Mouse (Mus musculus) ES-E14 (cell line): Measurements from ENCODE around the gene Gdf9. TPM values are rescaled to one million over a fixed set of nuclear protein-coding genes. Genes with fewer than 3 reads are reported as not detected.
A peak's percentile ranks its signal among the peaks of the same experiment; 100 is the strongest.

Source experiments
- DNase-seq: peaks from one replicate; pipeline ENCODE4 v3.0.0-alpha.2; 2013; ENCODE audit warnings: low read depth, low spot score
- H3K27ac ChIP-seq: 2 replicates; pipeline ENCODE4 v1.5.1; 2012; ENCODE audit warnings: low read depth, mild to moderate bottlenecking, low read length, moderate library complexity, mixed read lengths; ENCODE audit not compliant: poor library complexity, insufficient read depth, severe bottlenecking
- H3K36me3 ChIP-seq: 2 replicates; pipeline ENCODE4 v1.6.1; 2012; ENCODE audit warnings: mild to moderate bottlenecking, low read length, moderate library complexity, mixed read lengths; ENCODE audit not compliant: control insufficient read depth, poor library complexity, insufficient read depth, severe bottlenecking
- H3K4me1 ChIP-seq, 2 experiments: fragments of 150-350 bp in 1 of 2; sonication (generic) in 1 of 2; 2 replicates each; pipeline ENCODE4 v1.6.1; 2012; ENCODE audit warnings: low read length in 2 of 2, mild to moderate bottlenecking in 1 of 2, mixed read lengths in 1 of 2; ENCODE audit not compliant: control insufficient read depth in 2 of 2, insufficient read depth in 2 of 2, poor library complexity in 1 of 2
- H3K4me3 ChIP-seq, 2 experiments: fragments of 150-350 bp in 1 of 2; sonication (generic) in 1 of 2; 2 replicates each; pipeline ENCODE4 v1.5.1; 2012; ENCODE audit warnings: low read length in 2 of 2, low read depth in 1 of 2, mild to moderate bottlenecking in 1 of 2, mixed read lengths in 1 of 2; ENCODE audit not compliant: insufficient read depth in 1 of 2, poor library complexity in 1 of 2, severe bottlenecking in 1 of 2
- H3K9ac ChIP-seq: 2 replicates; pipeline ENCODE4 v1.6.1; 2012; ENCODE audit warnings: low read depth, mild to moderate bottlenecking, low read length, mixed read lengths; ENCODE audit not compliant: poor library complexity, insufficient read depth, severe bottlenecking
- H3K9me3 ChIP-seq: fragments of 150-350 bp; sonication (generic); 2 replicates; pipeline ENCODE4 v1.6.1; 2012; ENCODE audit warnings: low read depth, mild to moderate bottlenecking, low read length; ENCODE audit not compliant: control insufficient read depth, insufficient read depth
- CHD2 ChIP-seq: IDR thresholded peaks from 2 replicates; pipeline ENCODE4 v1.6.1; 2014; ENCODE audit warnings: mild to moderate bottlenecking, low read depth, low read length, inconsistent platforms
- HCFC1 ChIP-seq: IDR thresholded peaks from 2 replicates; pipeline ENCODE4 v1.6.1; 2012; ENCODE audit warnings: low read length, inconsistent platforms, borderline replicate concordance; ENCODE audit not compliant: insufficient read depth
- MAFK ChIP-seq: IDR thresholded peaks from 2 replicates; pipeline ENCODE4 v1.6.1; 2014; ENCODE audit warnings: mild to moderate bottlenecking, low read depth, low read length, inconsistent platforms; ENCODE audit not compliant: insufficient read depth
- ZC3H11A ChIP-seq: IDR thresholded peaks from 2 replicates; pipeline ENCODE4 v1.6.1; 2012; ENCODE audit warnings: low read depth, mild to moderate bottlenecking, inconsistent platforms, low read length, borderline replicate concordance
- ZNF384 ChIP-seq: IDR thresholded peaks from 2 replicates; pipeline ENCODE4 v1.6.1; 2012; ENCODE audit warnings: low read depth, low read length, inconsistent platforms
- in situ Hi-C, 2 experiments: fragments of 600-800 bp; cut with MboI; formaldehyde crosslinking; loops; one replicate each; pipeline ENCODE4 v1.15.1; 2025; ENCODE audit warnings: low sequenced_read_pairs in 2 of 2, inconsistent platforms in 1 of 2; ENCODE audit not compliant: unreplicated experiment in 2 of 2
- total RNA-seq: library from RNA; depleted of rRNA; stranded (reverse); fragments of 300-350 nt; gene quantifications from 2 replicates; pipeline ENCODE4 v1.2.3, GENCODE M21; 2012

The Gdf9 gene
- total RNA-seq, 1 experiment = 0.45 TPM

DNA sequence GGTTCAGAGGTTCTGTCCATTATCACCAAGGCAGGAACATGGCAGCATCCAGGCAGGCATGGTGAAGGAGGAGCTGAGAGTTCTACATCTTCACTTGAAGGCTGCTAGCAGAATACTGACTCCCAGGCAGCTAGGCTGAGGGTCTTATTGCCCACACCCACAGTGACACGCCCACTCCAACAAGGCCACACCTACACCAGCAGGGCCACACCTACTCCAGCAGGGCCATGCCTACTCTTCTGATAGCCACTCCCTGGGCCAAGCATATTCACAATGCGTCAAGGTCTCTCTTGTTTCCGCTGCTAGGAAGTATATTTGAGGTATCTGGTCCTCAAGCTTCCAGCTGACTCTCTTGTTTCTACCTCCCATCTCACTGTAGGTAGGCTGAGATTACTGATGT lies 28.2 kb downstream of the Gdf9 start:
- Histone ChIP-seq H3K36me3 (no peaks in the 10 kb centered on the region), H3K4me1 (no peaks in the 10 kb centered on the region; a peak in 1 of 4 replicates), H3K9ac (no peak overlapping the region), H3K4me3 (no peak overlapping the region), H3K9me3 (no peaks in the 10 kb centered on the region), H3K27ac (no peak overlapping the region)
- no peak for DNase-seq
- TF ChIP-seq MAFK (no peak), ZNF384 (no peak), HCFC1 (no peak), ZC3H11A (no peak)
- in situ Hi-C loops = no loop called here

DNA sequence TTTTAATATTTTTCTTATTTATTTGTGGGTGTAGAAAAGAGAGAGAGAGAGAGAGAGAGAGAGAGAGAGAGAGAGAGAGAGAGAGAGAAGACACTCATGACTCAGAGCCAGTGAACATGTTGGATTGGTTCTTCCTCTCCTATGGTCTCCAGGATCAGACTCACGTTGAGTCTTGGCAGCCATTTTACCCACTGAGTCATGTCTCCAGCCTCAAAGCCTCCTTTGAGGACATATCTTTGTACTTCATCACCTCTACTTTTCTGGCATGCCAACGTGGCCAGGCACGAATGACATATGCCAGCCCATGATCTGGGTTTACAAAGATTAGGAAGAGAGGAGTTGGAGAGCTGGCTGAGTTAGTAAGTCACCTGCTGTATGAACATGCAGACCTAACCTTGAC lies 29.4 kb downstream of the Gdf9 start:
- in situ Hi-C loops = no loop called here
- H3K9ac ChIP-seq = no peak overlapping the region
- TF ChIP-seq ZNF384 (no peak), HCFC1 (no peak), CHD2 (no peak), MAFK (no peak), ZC3H11A (no peak)
- H3K36me3 ChIP-seq = no peaks in the 10 kb centered on the region
- H3K9me3 ChIP-seq = no peaks in the 10 kb centered on the region
- no peak overlapping the region for H3K27ac ChIP-seq
- H3K4me1 ChIP-seq = no peaks in the 10 kb centered on the region; a peak in 1 of 4 replicates
- H3K4me3 ChIP-seq = no peak overlapping the region
- DNase-seq = no peak

DNA sequence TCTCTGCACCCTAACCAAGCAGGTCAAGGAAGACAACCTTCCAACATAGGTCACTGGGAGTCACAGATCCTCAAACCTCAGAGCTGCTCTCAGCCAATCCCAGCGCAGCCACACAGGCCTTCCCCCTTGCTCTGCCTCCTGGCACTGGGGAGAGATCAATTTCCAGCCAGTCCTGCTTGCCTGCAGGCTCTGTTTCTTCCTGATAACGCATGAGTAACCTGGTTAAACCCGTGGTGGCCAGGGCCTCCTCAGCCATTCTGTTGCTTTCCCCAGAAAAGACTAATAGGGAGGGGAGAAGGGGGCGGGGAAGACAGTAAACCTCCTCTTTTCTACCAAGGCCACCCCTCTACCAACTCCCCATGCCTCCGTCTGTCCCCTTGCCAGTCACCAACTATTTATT lies 30.9 kb downstream of the Gdf9 start:
- in situ Hi-C loops = no loop called here
- Histone ChIP-seq H3K36me3 (no peaks in the 10 kb centered on the region), H3K4me3 (no peak overlapping the region), H3K4me1 (peaks cover under 1 to 3% of the 10 kb centered on the region in 2 experiments; a peak in 3 of 4 replicates), H3K9ac (no peak overlapping the region), H3K27ac (no peak overlapping the region), H3K9me3 (no peaks in the 10 kb centered on the region)
- TF ChIP-seq MAFK (no peak), HCFC1 (no peak), ZNF384 (no peak), CHD2 (no peak), ZC3H11A (no peak)
- no peak for DNase-seq

DNA sequence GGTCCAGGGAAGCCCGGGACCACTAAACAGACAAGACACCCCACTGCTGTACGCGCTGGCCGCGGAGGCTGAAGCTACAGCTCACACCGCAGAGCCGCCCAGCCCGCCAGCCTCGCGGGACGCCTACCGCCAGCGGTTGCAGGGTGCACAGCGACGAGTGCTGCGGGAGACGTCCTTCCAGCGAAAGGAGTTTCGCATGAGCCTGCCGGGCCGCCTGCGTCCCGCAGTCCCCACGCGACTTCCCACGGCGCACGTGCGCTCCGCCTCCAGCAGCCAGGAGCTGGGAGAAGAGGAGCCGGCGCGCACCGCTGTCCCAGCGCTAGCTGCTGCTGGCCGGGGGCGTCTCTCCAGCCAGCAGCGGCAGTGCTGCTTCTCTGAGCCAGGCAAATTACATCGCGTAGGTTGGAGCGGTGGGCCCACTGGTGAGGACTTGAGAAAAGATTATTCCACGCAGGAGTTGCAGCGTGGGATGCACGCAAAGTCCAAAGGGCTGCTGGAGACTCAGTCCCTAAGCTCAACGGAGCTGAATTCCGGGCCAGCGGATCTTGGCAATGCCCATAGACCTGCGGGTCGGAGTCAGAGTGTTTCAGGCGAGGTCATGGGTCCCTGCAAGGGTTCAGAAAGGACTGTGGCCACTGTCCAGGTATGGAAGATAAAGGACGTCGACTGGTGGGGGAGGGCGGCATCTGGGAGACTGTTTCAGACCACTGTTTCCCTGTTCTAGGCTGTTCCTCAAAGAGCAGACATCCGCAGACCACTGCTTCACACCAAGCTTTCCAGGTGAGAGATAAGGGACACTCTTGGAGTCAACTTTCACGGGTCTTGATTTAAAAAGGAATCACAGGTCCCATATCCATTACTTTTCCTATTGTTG lies 33.0 kb downstream of the Gdf9 start:
- no peak for TF ChIP-seq ZC3H11A
- no peak for TF ChIP-seq HCFC1
- no peak for TF ChIP-seq MAFK
- no peak for TF ChIP-seq CHD2
- no peak for TF ChIP-seq ZNF384
- peak overlapping the region; percentile 31; the same call in 1 of the 2 replicates for H3K9ac ChIP-seq
- H3K4me1 ChIP-seq = peaks cover 3 to 5% of the 10 kb centered on the region in 2 experiments; a peak in 3 of 4 replicates
- no peak overlapping the region for H3K27ac ChIP-seq
- H3K9me3 ChIP-seq = no peaks in the 10 kb centered on the region
- peak overlapping the region; percentile 42 to 65; a peak in 3 of 4 replicates for H3K4me3 ChIP-seq
- DNase-seq = no peak
- H3K36me3 ChIP-seq = no peaks in the 10 kb centered on the region
- in situ Hi-C loops = no loop called here
